Mouse (Mus musculus) ES-E14 (cell line): ENCODE data around the gene Zfp120.

Experiments
- MAFK ChIP-seq: IDR thresholded peaks from 2 replicates; pipeline ENCODE4 v1.6.1; 2014; ENCODE audit warnings: mild to moderate bottlenecking, low read depth, low read length, inconsistent platforms; ENCODE audit not compliant: insufficient read depth
- ZNF384 ChIP-seq: IDR thresholded peaks from 2 replicates; pipeline ENCODE4 v1.6.1; 2012; ENCODE audit warnings: low read depth, low read length, inconsistent platforms

GRCm38 (mm10) chr2:150136435-150136897, at the start of gene Zfp120:
- TF ChIP-seq ZNF384 (no peak), MAFK (no peak)
